Mouse (Mus musculus) skeletal muscle tissue, adult 2 months (tissue): ENCODE results near the gene Trp53i11.
A peak's percentile ranks its signal among the peaks of the same experiment; 100 is the strongest.

Experiments
- DNase-seq: peaks from one replicate; pipeline ENCODE4 v3.0.0-alpha.2; 2012; ENCODE audit warnings: low read depth, low spot score

Gene Trp53i11

GRCm38 (mm10) chr2:93187323-93187996 lies at the start of gene Trp53i11:
Gene Trp53i11 (plus strand): TSS chr2:93187548.
- peak; percentile 56 for DNase-seq

- DNase-seq, result no peak
Measured at GRCm38 (mm10) chr2:93139476-93139875, 47.9 kb upstream of the Trp53i11 start.

GRCm38 (mm10) chr2:93141329-93141728 lies 46.0 kb upstream of the Trp53i11 start:
- no peak for DNase-seq

DNA sequence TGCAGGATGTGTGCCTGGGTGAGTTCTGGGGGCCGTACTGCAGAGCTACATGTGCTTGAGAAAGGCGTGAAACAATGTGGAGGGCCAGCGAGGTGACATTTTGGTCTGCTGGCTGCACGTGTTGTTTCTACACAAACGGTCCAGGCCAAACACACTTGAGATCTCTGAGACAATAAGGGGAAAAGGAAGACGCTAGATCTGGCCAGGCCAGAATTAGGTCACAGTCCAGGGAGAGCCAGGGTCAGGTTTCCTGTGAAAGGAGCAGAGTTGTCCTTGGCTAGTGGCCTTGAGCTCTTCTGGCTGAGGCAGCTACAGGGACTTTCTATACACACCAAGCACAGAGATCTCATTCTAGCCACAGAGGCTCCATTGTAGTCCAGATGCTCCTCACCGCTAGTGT lies 44.7 kb upstream of the Trp53i11 start:
- peak; percentile 36 for DNase-seq

DNA sequence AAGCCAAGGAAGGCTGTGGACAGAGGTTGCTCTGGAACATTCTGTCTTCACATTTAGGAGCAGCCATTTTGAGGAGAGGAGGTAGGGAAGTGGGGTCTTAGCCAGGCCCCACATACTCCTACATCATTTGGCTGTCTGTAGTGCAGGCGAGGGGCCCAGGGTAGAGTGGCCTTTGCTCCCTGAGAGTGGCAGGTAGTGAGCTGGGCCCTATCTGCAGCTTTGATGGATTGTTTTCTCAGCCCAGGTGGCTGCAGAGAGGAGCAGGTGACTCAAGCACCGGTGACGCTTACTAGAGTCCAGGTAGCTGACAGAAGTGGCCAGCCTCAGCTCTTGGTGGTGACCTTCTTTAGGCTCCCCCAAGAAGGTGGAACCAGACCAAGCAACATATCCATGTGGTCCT lies 43.2 kb upstream of the Trp53i11 start:
- DNase-seq, result no peak

- DNase-seq, result no peak
Measured at GRCm38 (mm10) chr2:93150009-93150408, 37.3 kb upstream of the Trp53i11 start.

DNA sequence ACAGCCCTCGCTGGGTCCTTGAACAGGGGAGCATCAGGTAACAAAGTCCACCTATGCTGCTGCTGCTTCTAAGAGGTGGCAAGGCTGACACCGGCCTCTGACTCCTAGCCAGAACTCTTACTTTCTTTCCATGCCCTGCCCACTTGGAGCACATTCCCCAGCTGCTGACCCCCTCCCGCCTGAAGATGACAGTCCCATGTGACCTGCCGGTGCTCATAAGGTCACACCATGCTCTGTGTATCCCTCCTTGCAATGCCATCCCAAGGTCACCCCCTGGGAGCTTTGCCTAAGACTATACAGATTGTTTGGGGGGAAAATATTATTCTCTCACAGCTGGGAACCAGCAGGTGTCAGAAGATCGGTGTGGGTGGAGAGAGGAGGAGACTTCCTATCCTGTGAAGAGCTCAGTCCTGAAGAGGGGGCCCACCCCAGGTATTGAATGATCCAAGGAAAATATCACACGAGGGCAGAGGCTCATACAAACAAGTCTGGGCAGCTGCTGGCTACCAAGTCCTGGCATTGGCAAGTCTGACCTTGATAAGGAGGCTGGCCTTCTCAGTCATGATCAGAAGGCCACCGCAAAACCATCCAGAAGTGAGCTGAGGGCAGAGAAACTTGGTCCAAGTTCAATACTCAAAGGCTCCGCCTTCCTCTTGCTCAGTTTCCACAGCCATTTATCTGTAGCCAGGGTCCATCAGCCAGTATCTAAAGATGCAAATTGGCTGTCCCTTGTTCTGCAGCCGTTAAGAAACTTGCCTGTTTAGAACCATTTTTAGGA lies 36.5 kb upstream of the Trp53i11 start:
- DNase-seq, result no peak

GRCm38 (mm10) chr2:93152191-93152601 lies 35.2 kb upstream of the Trp53i11 start:
- DNase-seq, result no peak

GRCm38 (mm10) chr2:93152883-93153491 lies 34.4 kb upstream of the Trp53i11 start:
- no peak for DNase-seq

DNA sequence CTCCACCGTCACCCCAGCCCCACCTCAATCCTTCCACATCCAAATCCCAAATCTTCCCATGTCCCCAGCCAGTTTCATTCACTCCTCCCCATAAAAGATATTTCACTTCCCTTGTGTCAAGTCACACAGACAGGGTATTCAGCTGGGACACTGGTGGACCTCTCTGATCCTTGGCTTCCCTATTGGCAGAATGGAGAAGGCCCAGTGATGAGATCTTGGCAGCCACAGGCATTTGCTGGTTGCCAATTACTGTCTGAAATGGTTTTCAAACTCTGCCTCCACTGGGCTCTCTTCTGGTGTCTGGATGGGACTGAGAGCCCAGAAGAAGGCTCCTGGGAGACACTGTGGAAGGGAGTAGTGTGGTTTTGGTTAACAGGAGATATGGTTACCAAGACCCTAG lies 33.5 kb upstream of the Trp53i11 start:
- DNase-seq, result no peak

- no peak for DNase-seq
Measured at GRCm38 (mm10) chr2:93154486-93155032, 32.8 kb upstream of the Trp53i11 start.

GRCm38 (mm10) chr2:93160467-93161035 lies 26.8 kb upstream of the Trp53i11 start:
- no peak for DNase-seq

GRCm38 (mm10) chr2:93161914-93162664 lies 25.3 kb upstream of the Trp53i11 start:
- DNase-seq, result no peak

GRCm38 (mm10) chr2:93162791-93163190 lies 24.6 kb upstream of the Trp53i11 start:
- no peak for DNase-seq

GRCm38 (mm10) chr2:93163317-93163716 lies 24.0 kb upstream of the Trp53i11 start:
- DNase-seq, result no peak

- DNase-seq, result no peak
Measured at GRCm38 (mm10) chr2:93163750-93164335, 23.5 kb upstream of the Trp53i11 start.

GRCm38 (mm10) chr2:93166295-93166694 lies 21.1 kb upstream of the Trp53i11 start:
- DNase-seq, result no peak

- no peak for DNase-seq
Measured at GRCm38 (mm10) chr2:93166734-93167406, 20.5 kb upstream of the Trp53i11 start.

GRCm38 (mm10) chr2:93170156-93170844 lies 17.0 kb upstream of the Trp53i11 start:
- DNase-seq, result no peak

DNA sequence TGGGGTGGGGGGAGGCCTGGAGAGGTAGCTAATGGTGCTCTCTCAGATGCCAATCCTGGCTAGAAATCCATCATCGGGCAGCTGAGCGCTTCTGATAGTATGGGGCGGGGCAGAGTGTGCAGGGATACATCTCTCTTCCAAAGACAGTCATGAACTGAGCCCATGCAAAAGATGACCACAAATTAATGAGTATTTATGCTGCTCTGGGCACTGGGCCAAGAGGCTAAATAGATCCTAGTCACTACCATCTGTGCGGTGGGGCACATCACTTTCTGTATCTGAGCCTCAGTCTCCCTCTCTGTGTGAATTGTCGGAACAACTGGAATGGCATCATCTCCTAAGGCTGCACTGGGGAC lies 16.5 kb upstream of the Trp53i11 start:
- DNase-seq, result no peak
